Mouse (Mus musculus): ENCODE results near the gene Thap2. TPM values are rescaled to one million over a fixed set of nuclear protein-coding genes. Genes with fewer than 3 reads are reported as not detected.

Thap2 gene
- polyA plus RNA-seq, 1 experiment from 2014 or later = 16.2 TPM

DNA sequence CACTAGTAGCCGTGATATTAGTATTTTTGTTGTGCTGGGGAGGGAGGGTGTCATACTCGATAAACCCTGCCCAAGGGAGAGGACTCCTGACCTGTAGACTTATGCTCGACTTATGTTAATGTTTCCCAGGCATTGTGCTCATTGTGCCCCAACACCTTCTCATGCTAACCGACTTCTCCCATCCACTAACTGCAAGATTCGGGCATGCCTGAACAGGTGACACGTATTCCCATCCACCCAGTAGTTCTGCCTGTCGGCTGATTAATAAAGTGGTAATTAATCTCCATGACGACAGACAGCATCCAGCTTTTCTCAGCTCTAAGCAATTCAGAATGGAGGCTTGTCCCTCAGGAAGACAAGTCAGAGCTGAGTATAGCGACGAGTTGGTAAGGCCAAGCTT, 35.2 kb downstream of the Thap2 start:
- H3K4me1 ChIP-seq (ENCODE audit: insufficient read depth, low read depth, low read length) = no peaks in the 10 kb centered on the region
- H3K36me3 ChIP-seq (ENCODE audit: insufficient read depth, low read length) = no peaks in the 10 kb centered on the region; the same call in none of the 2 replicates
- H3K9ac ChIP-seq (replicated peaks; ENCODE audit: low read depth) = no peak overlapping the region
- H3K4me2 ChIP-seq (replicated peaks; ENCODE audit: low read depth, low read length) = no peak overlapping the region
- H3K4me3 ChIP-seq (ENCODE audit: low read depth, low read length) = no peak overlapping the region
- no peaks in the 10 kb centered on the region for H3K9me3 ChIP-seq (ENCODE audit: low read length)
- no peaks in the 10 kb centered on the region for H3K27me3 ChIP-seq (replicated peaks; ENCODE audit: insufficient read depth, low read length)
- no peak for TF ChIP-seq CTCF (IDR thresholded peaks at IDR 0.05)
- no peak for TF ChIP-seq EP300 (IDR thresholded peaks at IDR 0.05)
- DNase-seq (ENCODE audit: low spot score) = no peak
- ATAC-seq = no peak
- 74% methylated on average over 10 of the region's 10 CpGs for WGBS
- no peak overlapping the region for H3K27ac ChIP-seq (ENCODE audit: low read length)

DNA sequence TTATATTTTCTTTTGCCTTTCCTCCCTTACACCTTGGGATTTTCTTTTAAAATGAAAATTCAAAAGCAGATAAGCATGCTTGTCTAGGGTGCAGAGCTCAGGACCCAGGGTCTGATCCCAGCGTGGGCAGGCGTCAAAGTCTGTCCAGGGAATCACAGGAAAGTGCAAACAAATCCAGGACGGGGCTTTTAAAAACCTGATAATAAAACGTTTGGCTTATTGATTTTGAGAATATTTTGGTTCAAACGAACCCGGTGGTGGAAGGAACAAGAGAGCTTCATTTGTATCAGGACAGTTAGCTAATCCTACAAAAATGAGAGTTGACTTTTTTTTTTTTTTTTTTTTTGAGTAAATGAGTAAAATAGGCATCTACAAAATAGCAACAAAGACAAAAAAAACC, 36.1 kb downstream of the Thap2 start:
- Histone ChIP-seq H3K27me3 (replicated peaks; ENCODE audit: insufficient read depth, low read length) (no peaks in the 10 kb centered on the region), H3K27ac (ENCODE audit: low read length) (no peak overlapping the region), H3K4me2 (replicated peaks; ENCODE audit: low read depth, low read length) (no peak overlapping the region), H3K4me3 (ENCODE audit: low read depth, low read length) (no peak overlapping the region), H3K9me3 (ENCODE audit: low read length) (no peaks in the 10 kb centered on the region), H3K9ac (replicated peaks; ENCODE audit: low read depth) (no peak overlapping the region), H3K36me3 (ENCODE audit: insufficient read depth, low read length) (peaks cover 1% of the 10 kb centered on the region), H3K4me1 (ENCODE audit: insufficient read depth, low read depth, low read length) (no peaks in the 10 kb centered on the region)
- ATAC-seq (no peak), DNase-seq (ENCODE audit: low spot score) (no peak)
- TF ChIP-seq EP300 (IDR thresholded peaks at IDR 0.05) (no peak), CTCF (IDR thresholded peaks at IDR 0.05) (no peak)
- WGBS = 60% methylated on average over 6 of the region's 6 CpGs

DNA sequence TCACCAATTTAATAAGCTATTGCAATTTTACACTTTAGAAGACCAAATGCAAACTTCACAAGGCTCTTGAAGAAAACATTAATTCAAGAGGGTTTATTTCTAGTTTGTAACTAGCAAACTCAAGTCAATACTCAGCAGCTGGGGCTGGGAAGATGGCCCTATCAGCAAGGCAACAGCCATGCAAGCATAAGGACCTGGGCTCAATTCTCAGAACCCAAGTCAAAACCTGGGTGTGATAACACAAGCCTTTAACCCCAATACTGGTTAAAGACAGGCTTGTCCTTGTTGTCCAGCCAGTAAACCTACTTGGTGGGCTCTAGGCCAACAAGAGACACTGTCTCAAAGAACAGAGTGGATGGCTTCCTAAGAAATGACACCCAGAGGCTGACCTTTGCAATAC, 37.8 kb downstream of the Thap2 start:
- peaks cover 4% of the 10 kb centered on the region for H3K36me3 ChIP-seq (ENCODE audit: insufficient read depth, low read length)
- no peak for ATAC-seq
- no peaks in the 10 kb centered on the region for H3K4me1 ChIP-seq (ENCODE audit: insufficient read depth, low read depth, low read length)
- no peak overlapping the region for H3K9ac ChIP-seq (replicated peaks; ENCODE audit: low read depth)
- H3K4me2 ChIP-seq (replicated peaks; ENCODE audit: low read depth, low read length) = no peak overlapping the region
- TF ChIP-seq CTCF (IDR thresholded peaks at IDR 0.05) = no peak
- TF ChIP-seq EP300 (IDR thresholded peaks at IDR 0.05) = no peak
- H3K9me3 ChIP-seq (ENCODE audit: low read length) = no peaks in the 10 kb centered on the region
- DNase-seq (ENCODE audit: low spot score) = no peak
- H3K4me3 ChIP-seq (ENCODE audit: low read depth, low read length) = no peak overlapping the region
- H3K27ac ChIP-seq (ENCODE audit: low read length) = no peak overlapping the region
- no peaks in the 10 kb centered on the region for H3K27me3 ChIP-seq (replicated peaks; ENCODE audit: insufficient read depth, low read length)

DNA sequence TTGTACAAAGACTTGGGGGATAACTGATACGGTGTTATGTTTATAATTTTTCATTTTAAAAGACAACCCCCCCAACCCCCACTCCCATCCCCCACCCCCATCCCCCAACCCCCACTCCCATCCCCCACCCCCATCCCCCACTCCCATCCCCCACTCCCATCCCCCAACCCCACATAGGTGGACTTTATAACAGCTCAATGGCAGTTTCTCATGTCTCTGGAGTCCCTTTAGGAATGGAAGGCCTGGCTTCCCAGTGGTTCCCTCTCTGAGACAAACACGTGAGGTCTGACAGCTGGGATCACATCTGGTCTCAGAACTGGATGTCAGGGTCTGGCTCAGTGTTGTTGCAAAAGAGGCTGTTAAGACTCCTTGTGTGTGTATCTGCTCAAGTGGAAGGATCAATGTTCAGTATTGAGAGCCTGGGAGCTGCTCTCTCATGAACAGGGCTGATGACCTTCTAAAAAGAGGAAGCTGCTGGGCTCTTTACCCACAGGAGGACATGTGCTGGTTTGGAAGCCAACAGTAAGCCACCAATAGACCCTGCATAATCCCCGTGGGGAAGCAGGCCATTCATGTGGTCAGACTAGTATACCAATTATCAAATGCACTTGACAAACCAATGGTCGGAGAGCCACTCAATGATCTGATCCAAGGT, 41.3 kb downstream of the Thap2 start:
- Histone ChIP-seq H3K9ac (replicated peaks; ENCODE audit: low read depth) (no peak overlapping the region), H3K27me3 (replicated peaks; ENCODE audit: insufficient read depth, low read length) (no peaks in the 10 kb centered on the region), H3K4me3 (ENCODE audit: low read depth, low read length) (no peak overlapping the region), H3K4me2 (replicated peaks; ENCODE audit: low read depth, low read length) (no peak overlapping the region), H3K4me1 (ENCODE audit: insufficient read depth, low read depth, low read length) (no peaks in the 10 kb centered on the region), H3K27ac (ENCODE audit: low read length) (no peak overlapping the region), H3K9me3 (ENCODE audit: low read length) (no peaks in the 10 kb centered on the region), H3K36me3 (ENCODE audit: insufficient read depth, low read length) (peaks cover 4% of the 10 kb centered on the region)
- ATAC-seq = no peak
- DNase-seq (ENCODE audit: low spot score) = no peak
- TF ChIP-seq EP300 (IDR thresholded peaks at IDR 0.05) = no peak
- TF ChIP-seq CTCF (IDR thresholded peaks at IDR 0.05) = no peak
- WGBS = 74% methylated on average over 4 of the region's 4 CpGs

DNA sequence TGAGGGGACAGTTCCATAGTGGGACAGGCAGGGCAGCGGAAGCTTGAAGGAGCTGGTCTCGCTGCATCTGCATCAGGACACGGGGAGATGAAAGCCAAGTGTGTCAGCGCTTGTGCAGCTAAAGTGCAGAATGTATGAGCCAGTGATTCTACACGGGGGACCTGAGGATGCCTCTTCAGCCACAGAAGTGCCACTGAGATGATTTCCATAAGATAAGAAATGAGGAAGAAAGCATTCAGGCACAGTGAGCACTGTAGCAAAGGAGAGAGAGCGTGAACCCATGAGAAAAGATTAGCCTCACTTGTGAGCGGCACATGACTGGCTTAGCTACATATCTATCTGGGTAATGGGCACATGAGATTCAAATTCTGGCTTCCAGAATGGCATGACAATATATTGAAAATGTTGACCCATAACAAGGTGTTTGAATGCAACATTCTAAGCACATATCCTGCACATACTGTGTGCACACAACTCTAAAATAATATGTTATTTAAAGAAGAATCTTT, 44.4 kb downstream of the Thap2 start:
- Histone ChIP-seq H3K9me3 (ENCODE audit: low read length) (no peaks in the 10 kb centered on the region), H3K9ac (replicated peaks; ENCODE audit: low read depth) (no peak overlapping the region), H3K27me3 (replicated peaks; ENCODE audit: insufficient read depth, low read length) (no peaks in the 10 kb centered on the region), H3K36me3 (ENCODE audit: insufficient read depth, low read length) (peaks cover 4% of the 10 kb centered on the region; the same call in 1 of the 2 replicates), H3K27ac (ENCODE audit: low read length) (no peak overlapping the region), H3K4me3 (ENCODE audit: low read depth, low read length) (no peak overlapping the region), H3K4me2 (replicated peaks; ENCODE audit: low read depth, low read length) (no peak overlapping the region), H3K4me1 (ENCODE audit: insufficient read depth, low read depth, low read length) (no peaks in the 10 kb centered on the region)
- ATAC-seq (no peak), DNase-seq (ENCODE audit: low spot score) (no peak)
- TF ChIP-seq CTCF (IDR thresholded peaks at IDR 0.05) (no peak), EP300 (IDR thresholded peaks at IDR 0.05) (no peak)
- 86% methylated on average over 7 of the region's 7 CpGs for WGBS

DNA sequence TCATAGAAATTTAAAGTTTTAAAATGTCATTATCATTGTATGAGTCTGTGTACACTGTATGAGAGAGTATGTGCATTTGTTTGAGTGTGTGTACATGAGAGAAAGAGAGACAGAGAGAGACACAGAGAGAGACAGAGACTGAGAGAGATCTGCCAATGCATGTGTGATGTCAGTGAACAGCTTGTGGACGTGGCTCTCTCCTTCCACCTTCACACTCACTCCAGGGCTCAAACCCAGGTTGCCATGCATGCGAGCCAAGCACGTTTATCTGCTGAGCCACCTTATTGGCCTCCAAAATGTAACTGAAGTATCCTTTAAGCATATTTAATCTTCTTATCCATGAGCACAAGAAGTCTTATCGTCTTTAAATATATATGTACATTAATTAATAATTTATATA, 47.3 kb downstream of the Thap2 start:
- TF ChIP-seq CTCF (IDR thresholded peaks at IDR 0.05) (no peak), EP300 (IDR thresholded peaks at IDR 0.05) (no peak)
- no peaks in the 10 kb centered on the region for H3K36me3 ChIP-seq (ENCODE audit: insufficient read depth, low read length)
- H3K9me3 ChIP-seq (ENCODE audit: low read length) = no peaks in the 10 kb centered on the region
- H3K4me3 ChIP-seq (ENCODE audit: low read depth, low read length) = no peak overlapping the region
- H3K9ac ChIP-seq (replicated peaks; ENCODE audit: low read depth) = no peak overlapping the region
- no peaks in the 10 kb centered on the region for H3K27me3 ChIP-seq (replicated peaks; ENCODE audit: insufficient read depth, low read length)
- ATAC-seq = no peak
- H3K4me2 ChIP-seq (replicated peaks; ENCODE audit: low read depth, low read length) = no peak overlapping the region
- H3K4me1 ChIP-seq (ENCODE audit: insufficient read depth, low read depth, low read length) = no peaks in the 10 kb centered on the region
- no peak for DNase-seq (ENCODE audit: low spot score)
- WGBS = 74% methylated on average over 4 of the region's 4 CpGs
- no peak overlapping the region for H3K27ac ChIP-seq (ENCODE audit: low read length)

Data from lung, postnatal 0 days (tissue).